Mouse (Mus musculus): ENCODE results near the gene Cyp4a30b.
"Not testable (repeated sequence)": the region's sequence is repeated elsewhere in the genome, so short reads cannot be mapped to it uniquely, and the experiment has no call there.

Cyp4a30b gene

GRCm38 (mm10) chr4:115452304-115452703 lies at the start of gene Cyp4a30b:
Gene Cyp4a30b (plus strand): TSS chr4:115452604.
- DNase-seq, result no peak

GRCm38 (mm10) chr4:115411324-115411723 lies 41.1 kb upstream of the Cyp4a30b start, which contains the start of gene Cyp4a12b:
Gene Cyp4a12b (plus strand): TSS chr4:115411624.
- not testable (repeated sequence) for DNase-seq

- no peak for DNase-seq
Observed at GRCm38 (mm10) chr4:115450577-115451137, 1.7 kb upstream of the Cyp4a30b start.

GRCm38 (mm10) chr4:115473585-115473984 lies 21.2 kb downstream of the Cyp4a30b start:
- DNase-seq, result not testable (repeated sequence)

GRCm38 (mm10) chr4:115476051-115476450 lies 23.6 kb downstream of the Cyp4a30b start:
- peak; percentile 38 to 59 for DNase-seq

- no peak for DNase-seq
Observed at GRCm38 (mm10) chr4:115481006-115481652, 28.7 kb downstream of the Cyp4a30b start.

GRCm38 (mm10) chr4:115496001-115496400 lies 43.6 kb downstream of the Cyp4a30b start, which contains the start of gene Cyp4a14:
Gene Cyp4a14 (minus strand): TSS chr4:115496142.
- no peak for DNase-seq

- no peak for DNase-seq
Observed at GRCm38 (mm10) chr4:115497466-115497865, 45.1 kb downstream of the Cyp4a30b start.

- DNase-seq, result peak; percentile 13 to 67
Observed at GRCm38 (mm10) chr4:115513964-115514363, 61.6 kb downstream of the Cyp4a30b start.

GRCm38 (mm10) chr4:115518000-115518399 lies 65.6 kb downstream of the Cyp4a30b start, which contains the start of gene Cyp4a10:
Gene Cyp4a10 (plus strand): TSS chr4:115518264.
- peak in 1 of 2 experiments; percentile 5 for DNase-seq

- no peak for DNase-seq
Observed at GRCm38 (mm10) chr4:115519444-115519843, 67.0 kb downstream of the Cyp4a30b start.

Data from kidney, postnatal 25 days (tissue).